Mouse (Mus musculus): ENCODE results near the gene Cldn20. TPM values are rescaled to one million over a fixed set of nuclear protein-coding genes. Genes with fewer than 3 reads are reported as not detected.
A peak's percentile ranks its signal among the peaks of the same experiment; 100 is the strongest.

The Cldn20 gene
- polyA plus RNA-seq, 1 experiment from 2014 or later = not detected

- H3K4me1 ChIP-seq (replicated peaks) = no peaks in the 10 kb centered on the region
- H3K27me3 ChIP-seq = no peaks in the 10 kb centered on the region
- no peak for ATAC-seq (ENCODE audit: insufficient number of reproducible peaks, insufficient read depth, low FRiP score, low TSS enrichment, low read depth)
- no peaks in the 10 kb centered on the region for H3K9me3 ChIP-seq
- H3K4me2 ChIP-seq = no peak overlapping the region
- H3K36me3 ChIP-seq = peaks cover 7% of the 10 kb centered on the region
- H3K9ac ChIP-seq (replicated peaks) = no peak overlapping the region
- 90% methylated on average over 3 of the region's 3 CpGs for WGBS
- no peak overlapping the region for H3K4me3 ChIP-seq (replicated peaks)
- H3K27ac ChIP-seq = no peak overlapping the region
Measured at GRCm38 (mm10) chr17:3498580-3498979, 33.8 kb upstream of the Cldn20 start.

DNA sequence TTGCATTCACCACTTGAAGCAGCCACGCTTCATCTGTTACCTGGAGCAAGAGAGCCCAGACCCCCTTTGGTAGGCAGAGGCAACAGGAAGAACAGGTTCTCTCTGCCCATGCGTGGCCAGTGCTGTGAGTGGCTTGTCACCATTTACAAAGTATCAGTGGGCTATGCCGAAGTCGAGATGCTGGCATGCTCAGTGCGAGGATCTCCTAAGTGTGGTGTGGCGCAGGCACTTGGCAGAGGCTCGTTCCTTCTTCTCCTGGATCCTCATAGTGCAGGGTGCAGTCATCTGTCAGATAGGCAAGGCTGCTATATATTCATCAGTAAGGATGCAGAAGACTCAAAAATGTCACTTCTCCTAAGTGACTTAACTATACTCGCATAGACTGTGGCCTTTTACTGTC, 32.9 kb upstream of the Cldn20 start:
- Histone ChIP-seq H3K36me3 (peaks cover 10% of the 10 kb centered on the region), H3K27me3 (no peaks in the 10 kb centered on the region), H3K9me3 (no peaks in the 10 kb centered on the region), H3K27ac (no peak overlapping the region), H3K4me3 (replicated peaks) (no peak overlapping the region), H3K9ac (replicated peaks) (no peak overlapping the region), H3K4me1 (replicated peaks) (no peaks in the 10 kb centered on the region), H3K4me2 (no peak overlapping the region)
- ATAC-seq (ENCODE audit: insufficient number of reproducible peaks, insufficient read depth, low FRiP score, low TSS enrichment, low read depth) = no peak
- WGBS = 92% methylated on average over 8 of the region's 8 CpGs

DNA sequence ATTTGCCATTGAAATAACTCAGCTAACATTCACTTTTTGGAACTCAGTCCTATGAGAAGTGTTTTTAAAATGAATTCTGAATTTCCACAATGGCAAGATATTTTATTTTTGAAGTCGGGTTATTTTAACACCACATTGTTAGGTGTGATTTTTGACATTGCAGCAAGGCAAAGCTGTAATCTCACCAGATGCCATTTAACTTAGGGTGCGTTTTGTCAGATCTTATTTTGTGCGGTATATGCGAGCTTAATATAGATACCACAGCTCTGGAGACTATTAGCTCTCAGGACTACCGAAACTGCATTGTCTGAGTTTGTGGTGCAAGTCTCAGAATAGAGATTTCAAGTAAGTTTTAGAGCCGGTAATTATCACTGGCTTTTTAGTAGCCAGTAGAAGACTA, 32.3 kb upstream of the Cldn20 start:
- H3K36me3 ChIP-seq = peaks cover 10% of the 10 kb centered on the region
- no peaks in the 10 kb centered on the region for H3K9me3 ChIP-seq
- H3K4me1 ChIP-seq (replicated peaks) = no peaks in the 10 kb centered on the region
- no peak overlapping the region for H3K9ac ChIP-seq (replicated peaks)
- WGBS = 96% methylated on average over 6 of the region's 6 CpGs
- H3K27me3 ChIP-seq = no peaks in the 10 kb centered on the region
- no peak overlapping the region for H3K27ac ChIP-seq
- H3K4me2 ChIP-seq = no peak overlapping the region
- no peak for ATAC-seq (ENCODE audit: insufficient number of reproducible peaks, insufficient read depth, low FRiP score, low TSS enrichment, low read depth)
- H3K4me3 ChIP-seq (replicated peaks) = no peak overlapping the region

- Histone ChIP-seq H3K9me3 (no peaks in the 10 kb centered on the region), H3K4me1 (replicated peaks) (no peaks in the 10 kb centered on the region), H3K9ac (replicated peaks) (no peak overlapping the region), H3K27me3 (no peaks in the 10 kb centered on the region), H3K27ac (no peak overlapping the region), H3K36me3 (peaks cover 18% of the 10 kb centered on the region), H3K4me2 (no peak overlapping the region), H3K4me3 (replicated peaks) (no peak overlapping the region)
- 92% methylated on average over 4 of the region's 4 CpGs for WGBS
- no peak for ATAC-seq (ENCODE audit: insufficient number of reproducible peaks, insufficient read depth, low FRiP score, low TSS enrichment, low read depth)
Measured at GRCm38 (mm10) chr17:3500936-3501335, 31.4 kb upstream of the Cldn20 start.

DNA sequence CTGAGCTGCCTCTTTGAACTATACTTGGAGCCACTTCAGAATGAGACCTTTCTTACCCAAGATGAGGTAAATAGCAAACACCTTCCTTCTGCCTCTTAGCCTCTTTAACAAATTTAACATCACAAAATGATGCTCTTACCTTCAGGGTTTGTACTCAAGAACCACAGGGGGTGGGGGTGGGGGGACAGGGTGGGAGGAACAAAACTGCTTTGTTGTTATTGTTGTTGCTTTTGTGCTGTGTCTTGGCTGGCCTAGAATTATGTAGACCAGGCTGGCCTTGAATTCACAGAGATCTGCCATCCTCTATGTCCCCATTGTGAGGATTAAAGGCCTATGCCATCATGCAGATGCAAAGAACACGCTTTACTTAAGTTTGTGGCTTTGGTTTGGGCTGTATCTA, 26.6 kb upstream of the Cldn20 start:
- 97% methylated on average over 1 of the region's 1 CpGs for WGBS
- ATAC-seq (ENCODE audit: insufficient number of reproducible peaks, insufficient read depth, low FRiP score, low TSS enrichment, low read depth) = no peak
- H3K36me3 ChIP-seq = peaks cover 27% of the 10 kb centered on the region

GRCm38 (mm10) chr17:3506508-3506907, 25.8 kb upstream of the Cldn20 start:
- no peak overlapping the region for H3K27ac ChIP-seq
- no peak overlapping the region for H3K9ac ChIP-seq (replicated peaks)
- no peaks in the 10 kb centered on the region for H3K4me1 ChIP-seq (replicated peaks)
- no peak for ATAC-seq (ENCODE audit: insufficient number of reproducible peaks, insufficient read depth, low FRiP score, low TSS enrichment, low read depth)
- peaks cover 30% of the 10 kb centered on the region for H3K36me3 ChIP-seq
- no peaks in the 10 kb centered on the region for H3K9me3 ChIP-seq
- H3K4me2 ChIP-seq = no peak overlapping the region
- H3K27me3 ChIP-seq = no peaks in the 10 kb centered on the region
- 89% methylated on average over 8 of the region's 8 CpGs for WGBS
- no peak overlapping the region for H3K4me3 ChIP-seq (replicated peaks)

More for the DNA sequence above, 26.6 kb upstream of the Cldn20 start:
- H3K4me3 ChIP-seq (replicated peaks) = no peak overlapping the region
- H3K27me3 ChIP-seq = no peaks in the 10 kb centered on the region
- H3K9ac ChIP-seq (replicated peaks) = no peak overlapping the region
- H3K9me3 ChIP-seq = no peaks in the 10 kb centered on the region
- H3K27ac ChIP-seq = no peak overlapping the region
- H3K4me1 ChIP-seq (replicated peaks) = no peaks in the 10 kb centered on the region
- no peak overlapping the region for H3K4me2 ChIP-seq

GRCm38 (mm10) chr17:3509841-3510240, 22.5 kb upstream of the Cldn20 start:
- Histone ChIP-seq H3K9ac (replicated peaks) (no peak overlapping the region), H3K27ac (no peak overlapping the region), H3K36me3 (peaks cover 32% of the 10 kb centered on the region), H3K27me3 (no peaks in the 10 kb centered on the region), H3K4me2 (no peak overlapping the region), H3K4me3 (replicated peaks) (no peak overlapping the region), H3K4me1 (replicated peaks) (no peaks in the 10 kb centered on the region), H3K9me3 (no peaks in the 10 kb centered on the region)
- WGBS = 23% methylated on average over 1 of the region's 1 CpGs
- ATAC-seq (ENCODE audit: insufficient number of reproducible peaks, insufficient read depth, low FRiP score, low TSS enrichment, low read depth) = no peak

- H3K9me3 ChIP-seq = no peaks in the 10 kb centered on the region
- no peak overlapping the region for H3K27ac ChIP-seq
- 90% methylated on average over 5 of the region's 5 CpGs for WGBS
- ATAC-seq (ENCODE audit: insufficient number of reproducible peaks, insufficient read depth, low FRiP score, low TSS enrichment, low read depth) = no peak
- peaks cover 50% of the 10 kb centered on the region for H3K36me3 ChIP-seq
- no peak overlapping the region for H3K4me2 ChIP-seq
- H3K27me3 ChIP-seq = no peaks in the 10 kb centered on the region
- no peaks in the 10 kb centered on the region for H3K4me1 ChIP-seq (replicated peaks)
- no peak overlapping the region for H3K4me3 ChIP-seq (replicated peaks)
- no peak overlapping the region for H3K9ac ChIP-seq (replicated peaks)
Measured at GRCm38 (mm10) chr17:3514316-3514715, 18.0 kb upstream of the Cldn20 start.

GRCm38 (mm10) chr17:3515851-3516250, 16.5 kb upstream of the Cldn20 start:
- Histone ChIP-seq H3K36me3 (peaks cover 58% of the 10 kb centered on the region), H3K27ac (no peak overlapping the region), H3K9ac (replicated peaks) (no peak overlapping the region), H3K27me3 (no peaks in the 10 kb centered on the region), H3K4me2 (no peak overlapping the region), H3K9me3 (no peaks in the 10 kb centered on the region), H3K4me3 (replicated peaks) (no peak overlapping the region), H3K4me1 (replicated peaks) (no peaks in the 10 kb centered on the region)
- ATAC-seq (ENCODE audit: insufficient number of reproducible peaks, insufficient read depth, low FRiP score, low TSS enrichment, low read depth) = no peak
- 92% methylated on average over 8 of the region's 8 CpGs for WGBS

DNA sequence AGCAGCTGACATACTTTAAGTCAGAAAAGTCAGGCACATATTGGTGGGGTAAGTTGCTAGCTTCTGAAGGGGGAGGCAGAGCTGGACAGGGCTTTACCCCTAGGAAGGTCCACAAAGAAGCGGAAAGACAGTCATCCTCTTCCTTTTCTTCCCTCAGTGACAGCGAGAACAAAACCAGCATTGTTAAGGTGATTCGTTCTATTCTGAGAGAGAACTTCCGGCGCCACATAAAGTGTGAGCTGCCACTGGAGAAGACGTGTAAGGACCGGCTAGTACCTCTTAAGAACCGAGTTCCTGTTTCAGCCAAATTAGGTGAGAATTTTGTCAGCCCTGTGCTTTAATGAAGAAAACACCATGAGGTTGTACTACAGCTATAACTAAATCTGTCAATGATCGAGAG, 15.9 kb upstream of the Cldn20 start:
- peaks cover 59% of the 10 kb centered on the region for H3K36me3 ChIP-seq

GRCm38 (mm10) chr17:3520344-3520743, 12.0 kb upstream of the Cldn20 start:
- no peaks in the 10 kb centered on the region for H3K9me3 ChIP-seq
- WGBS = 95% methylated on average over 5 of the region's 5 CpGs

More for the DNA sequence above, 15.9 kb upstream of the Cldn20 start:
- no peak overlapping the region for H3K9ac ChIP-seq (replicated peaks)
- H3K4me2 ChIP-seq = no peak overlapping the region
- H3K27me3 ChIP-seq = no peaks in the 10 kb centered on the region
- no peaks in the 10 kb centered on the region for H3K9me3 ChIP-seq
- no peak overlapping the region for H3K4me3 ChIP-seq (replicated peaks)
- 0 out of 2 replicates have a peak overlapping the region, but pooled peaks have one; percentile 17 for H3K27ac ChIP-seq
- WGBS = 78% methylated on average over 9 of the region's 9 CpGs
- H3K4me1 ChIP-seq (replicated peaks) = no peaks in the 10 kb centered on the region
- no peak for ATAC-seq (ENCODE audit: insufficient number of reproducible peaks, insufficient read depth, low FRiP score, low TSS enrichment, low read depth)

GRCm38 (mm10) chr17:3527841-3528471, 4.4 kb upstream of the Cldn20 start:
- H3K27ac ChIP-seq = no peak overlapping the region
- no peak for ATAC-seq (ENCODE audit: insufficient number of reproducible peaks, insufficient read depth, low FRiP score, low TSS enrichment, low read depth)
- WGBS = 82% methylated on average over 6 of the region's 6 CpGs

More at GRCm38 (mm10) chr17:3520344-3520743, 12.0 kb upstream of the Cldn20 start:
- H3K4me3 ChIP-seq (replicated peaks) = no peak overlapping the region
- H3K27ac ChIP-seq = no peak overlapping the region
- H3K4me1 ChIP-seq (replicated peaks) = no peaks in the 10 kb centered on the region
- H3K36me3 ChIP-seq = peaks cover 44% of the 10 kb centered on the region
- H3K9ac ChIP-seq (replicated peaks) = no peak overlapping the region
- no peak overlapping the region for H3K4me2 ChIP-seq
- ATAC-seq (ENCODE audit: insufficient number of reproducible peaks, insufficient read depth, low FRiP score, low TSS enrichment, low read depth) = no peak
- no peaks in the 10 kb centered on the region for H3K27me3 ChIP-seq

More at GRCm38 (mm10) chr17:3527841-3528471, 4.4 kb upstream of the Cldn20 start:
- no peaks in the 10 kb centered on the region for H3K36me3 ChIP-seq
- no peak overlapping the region for H3K4me2 ChIP-seq
- H3K9me3 ChIP-seq = no peaks in the 10 kb centered on the region
- no peaks in the 10 kb centered on the region for H3K27me3 ChIP-seq
- no peak overlapping the region for H3K4me3 ChIP-seq (replicated peaks)
- no peak overlapping the region for H3K9ac ChIP-seq (replicated peaks)
- no peaks in the 10 kb centered on the region; the same call in 1 of the 2 replicates for H3K4me1 ChIP-seq (replicated peaks)

All from limb, embryonic 12.5 days (tissue).